Mouse (Mus musculus) granulocyte monocyte progenitor cell, adult 5-6 weeks (primary cell): ENCODE measurements at regions not wholly inside any gene's neighbourhood (a gene's known extent, or its start where the extent isn't known, plus 50 kb on each side); places are given as distances from the start of the nearest gene placed in this dataset.

ENCODE experiments used
- ATAC-seq: replicated peaks from 2 replicates; pipeline ENCODE4 v1.8.0; 2016; ENCODE audit warnings: mild to moderate bottlenecking, moderate TSS enrichment, inconsistent platforms; ENCODE audit not compliant: poor library complexity, severe bottlenecking

GRCm38 (mm10) chr16:30652692-30653091, 53.2 kb downstream of the Fam43a start:
- ATAC-seq = no peak

DNA sequence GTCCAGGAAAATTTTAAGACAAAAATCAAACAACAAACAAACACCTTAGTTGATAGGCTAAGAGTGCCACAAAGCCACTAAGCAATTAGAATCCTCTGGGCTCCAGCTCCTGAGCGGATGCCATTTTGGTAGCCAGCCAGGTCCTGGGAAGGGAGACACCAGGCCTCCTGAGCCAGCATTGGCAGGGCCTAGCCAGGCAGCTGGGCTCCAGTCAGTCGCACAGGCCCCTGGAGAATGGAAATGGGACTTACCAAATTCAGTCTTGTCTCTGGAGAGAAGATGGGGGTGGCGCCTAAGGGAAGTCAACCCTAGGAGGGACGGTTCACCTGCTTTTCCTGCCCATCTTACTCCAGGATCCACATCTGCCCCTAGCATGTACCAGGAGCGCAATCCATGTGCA, 54.3 kb downstream of the Fam43a start:
- no peak for ATAC-seq

GRCm38 (mm10) chr16:30654226-30654625, 54.7 kb downstream of the Fam43a start:
- no peak for ATAC-seq

DNA sequence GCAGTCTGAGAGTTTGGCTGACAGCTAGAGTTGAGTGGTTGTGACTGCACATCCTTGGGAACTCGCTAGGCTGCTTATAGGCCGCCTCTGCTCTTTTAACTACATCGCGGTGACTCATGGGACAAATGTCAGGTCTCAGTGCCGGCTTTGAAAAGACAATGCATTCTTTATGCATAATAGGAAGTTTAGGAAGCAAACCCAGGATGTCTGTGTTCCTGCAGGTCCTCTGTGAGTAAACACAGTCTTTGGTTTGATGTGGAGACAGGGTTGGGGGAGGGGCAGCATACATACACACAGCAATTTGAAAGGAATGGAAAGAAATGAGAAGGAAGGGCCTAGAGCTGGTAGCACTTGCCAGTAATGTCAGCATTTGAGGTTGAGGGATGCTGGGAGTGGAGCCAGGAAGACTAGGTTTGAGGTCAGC, 56.3 kb downstream of the Fam43a start:
- no peak for ATAC-seq

DNA sequence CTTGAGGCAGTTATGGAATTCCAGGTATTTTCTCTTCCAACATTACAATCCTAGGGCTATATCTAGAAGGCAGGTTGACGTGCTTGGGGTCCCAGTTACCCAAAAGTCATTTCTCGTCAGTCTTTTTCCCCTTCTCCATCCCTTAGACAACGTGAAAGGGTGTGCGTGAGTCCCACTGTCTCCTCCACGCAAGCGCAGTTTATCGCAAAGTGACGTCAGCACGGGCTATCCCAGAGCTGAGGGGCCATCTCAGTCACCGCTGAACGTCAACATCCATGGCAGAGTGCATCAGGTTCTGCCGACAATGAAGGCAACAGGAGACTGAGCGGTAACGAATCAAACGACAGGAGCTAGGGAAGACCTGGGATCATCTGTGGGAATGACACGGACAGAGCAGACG, 57.4 kb downstream of the Fam43a start:
- no peak for ATAC-seq

- no peak for ATAC-seq
These were observed 59.4 kb downstream of the Fam43a start for GRCm38 (mm10) chr16:30658921-30659320.

DNA sequence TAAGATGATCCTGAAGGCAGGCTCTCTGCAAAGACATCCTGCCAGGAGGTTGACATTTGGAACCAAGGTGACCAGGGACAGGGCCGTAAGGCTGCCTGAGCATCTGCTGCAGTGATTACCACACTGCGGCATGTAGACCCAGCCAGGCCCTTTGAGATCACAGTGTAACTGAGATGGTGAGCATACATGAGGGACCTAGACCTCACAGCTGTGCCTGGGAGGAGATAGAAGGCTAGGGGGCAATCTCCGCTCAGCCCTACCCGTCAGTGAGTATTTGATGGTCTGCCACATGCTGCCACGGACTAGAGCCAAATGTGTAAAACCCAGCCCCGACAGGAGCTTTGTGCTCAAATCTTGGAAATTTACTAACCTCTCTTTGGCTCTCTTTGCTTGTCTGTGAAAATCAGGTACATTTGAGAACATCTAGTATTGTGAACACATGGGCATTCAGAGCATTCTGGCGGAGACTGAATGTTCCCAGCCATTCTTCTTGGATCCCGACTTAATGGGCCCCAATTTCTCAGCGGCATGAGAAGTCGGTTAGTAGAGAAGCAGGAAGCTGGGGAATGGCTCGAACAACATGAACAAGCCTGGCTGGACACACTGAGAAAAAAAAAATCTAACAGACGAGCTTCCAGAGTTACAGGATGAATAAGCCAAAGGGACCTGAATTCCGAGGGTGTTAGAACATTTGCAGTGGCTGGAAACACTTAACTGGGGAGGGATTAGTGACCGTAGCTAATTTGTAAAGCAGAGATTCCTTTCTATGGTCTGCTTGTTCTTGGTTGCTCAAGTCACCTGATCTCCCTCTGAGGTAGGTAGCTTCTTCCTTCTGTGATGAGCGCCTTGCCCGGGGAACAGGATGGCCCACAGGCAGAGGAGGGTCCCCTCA, 61.8 kb downstream of the Fam43a start:
- ATAC-seq = no peak

DNA sequence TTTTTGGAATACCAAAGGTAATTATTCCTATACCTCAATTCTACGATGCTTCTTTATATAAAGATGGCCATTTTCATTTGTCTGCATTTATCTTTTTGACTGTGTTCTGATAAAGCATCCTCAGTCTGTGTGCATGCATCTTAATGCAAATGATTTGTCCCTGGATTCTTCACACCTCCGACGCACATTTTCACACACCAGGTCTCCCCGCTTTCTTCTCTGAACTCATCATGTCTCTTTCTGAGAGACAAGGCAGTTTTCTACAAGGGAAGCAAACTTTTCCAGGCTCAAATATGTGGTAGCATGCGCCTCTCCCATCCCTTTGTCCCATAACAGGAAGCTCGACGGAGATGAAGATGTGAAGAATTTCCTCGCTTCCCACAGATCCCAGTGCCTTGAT, 63.5 kb downstream of the Fam43a start:
- ATAC-seq = no peak

DNA sequence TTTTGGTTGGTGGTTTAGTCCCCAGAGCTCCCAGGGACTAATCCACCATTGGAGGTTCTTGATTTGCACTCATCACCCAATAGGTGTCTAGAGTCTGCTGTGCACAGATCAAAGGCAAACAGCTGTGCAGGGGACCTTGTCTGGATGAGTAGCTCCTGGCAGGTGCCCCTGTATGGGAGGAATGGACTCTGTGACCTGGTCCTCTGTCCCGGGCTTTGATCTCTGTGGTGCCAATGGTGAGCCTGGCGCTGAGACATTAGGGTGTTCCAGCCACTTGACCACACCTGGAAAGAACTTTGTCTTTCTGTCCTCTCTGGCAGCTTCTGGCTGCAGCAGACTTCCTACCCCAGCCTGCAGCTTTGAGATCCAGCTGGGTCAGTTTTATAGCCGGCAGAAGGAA, 64.4 kb downstream of the Fam43a start:
- no peak for ATAC-seq

DNA sequence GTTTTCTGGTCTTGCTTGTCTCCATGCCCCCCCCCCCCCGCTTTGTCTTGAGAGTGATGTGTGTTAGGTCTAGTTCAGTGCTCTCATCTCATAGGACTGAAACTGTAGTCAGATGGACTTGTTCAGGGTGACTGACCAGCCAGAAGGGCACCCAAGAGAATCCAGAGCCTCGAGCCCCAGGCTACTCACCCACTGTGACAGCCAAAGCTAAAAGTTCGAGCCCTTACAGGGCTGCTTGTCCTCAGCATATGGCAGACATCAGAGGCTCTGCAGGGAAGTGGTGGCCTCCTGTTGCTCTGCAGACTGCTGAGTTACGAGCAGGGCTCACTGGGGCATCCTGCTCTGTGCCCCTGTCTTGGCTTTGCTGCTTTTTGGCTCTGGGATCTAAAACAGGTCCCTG, 64.9 kb downstream of the Fam43a start:
- ATAC-seq = no peak

- ATAC-seq = no peak
These were observed 66.4 kb downstream of the Fam43a start for GRCm38 (mm10) chr16:30665881-30666280.

- ATAC-seq = no peak
These were observed 70.4 kb downstream of the Fam43a start for GRCm38 (mm10) chr16:30669883-30670282.

GRCm38 (mm10) chr16:30671584-30671983, 72.1 kb downstream of the Fam43a start:
- ATAC-seq = no peak

DNA sequence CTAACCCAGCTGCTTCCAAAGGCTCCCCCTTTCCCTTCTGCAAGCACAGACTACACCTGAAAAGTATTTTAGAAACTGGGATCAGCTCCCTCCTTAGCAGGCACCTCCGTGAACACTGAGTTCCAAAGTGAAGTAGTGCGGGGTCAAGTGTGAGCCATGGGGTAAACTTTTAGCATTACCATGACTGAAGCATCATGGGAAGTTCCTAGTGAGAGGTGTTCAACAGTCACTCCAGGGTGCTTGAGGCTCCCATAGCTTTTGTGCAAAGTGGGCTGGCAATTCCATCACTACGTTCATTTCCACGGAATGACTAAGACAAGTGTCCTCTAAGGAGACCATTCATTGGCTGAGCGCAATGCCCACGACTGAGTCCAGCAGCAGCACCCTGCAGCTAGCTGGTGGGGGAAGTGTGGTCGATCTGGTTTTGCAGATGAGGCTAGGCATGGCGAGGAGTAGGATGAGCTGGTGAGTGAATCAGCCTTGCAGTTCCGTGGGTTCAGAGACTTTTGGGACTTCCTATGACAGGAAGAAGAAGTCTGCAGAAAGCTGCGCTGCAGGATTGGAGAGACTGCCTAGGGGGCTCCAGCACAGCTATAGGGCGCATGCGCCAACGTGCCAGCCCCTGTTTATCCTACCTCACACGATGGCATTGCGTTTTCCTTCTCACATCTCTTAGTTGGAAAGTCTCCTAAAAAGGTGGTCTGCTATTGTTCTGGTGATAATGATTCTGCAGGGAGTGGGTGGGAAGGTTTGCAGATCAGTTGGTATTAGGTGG, 73.4 kb downstream of the Fam43a start:
- 0 out of 2 replicates have a peak, but pooled peaks have one; percentile 3 for ATAC-seq

DNA sequence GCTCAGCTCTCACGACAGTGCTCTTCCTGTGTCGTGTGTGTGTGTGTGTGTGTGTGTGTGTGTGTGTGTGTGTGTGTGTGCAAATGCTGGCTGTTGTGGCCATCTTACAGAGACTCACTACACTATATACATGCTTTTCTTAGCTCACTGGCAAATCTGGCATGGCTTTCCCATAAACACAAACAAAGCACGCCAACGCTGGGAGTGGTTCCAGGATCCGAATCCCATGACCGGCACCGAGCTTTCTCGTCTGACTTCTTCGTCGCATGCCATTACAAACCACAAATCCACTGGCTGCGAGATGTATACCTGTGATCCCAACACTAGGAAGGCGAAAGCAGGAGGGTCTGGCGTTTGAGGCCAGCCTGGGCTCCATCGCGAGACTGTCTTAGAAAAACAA, 74.1 kb downstream of the Fam43a start:
- no peak for ATAC-seq

DNA sequence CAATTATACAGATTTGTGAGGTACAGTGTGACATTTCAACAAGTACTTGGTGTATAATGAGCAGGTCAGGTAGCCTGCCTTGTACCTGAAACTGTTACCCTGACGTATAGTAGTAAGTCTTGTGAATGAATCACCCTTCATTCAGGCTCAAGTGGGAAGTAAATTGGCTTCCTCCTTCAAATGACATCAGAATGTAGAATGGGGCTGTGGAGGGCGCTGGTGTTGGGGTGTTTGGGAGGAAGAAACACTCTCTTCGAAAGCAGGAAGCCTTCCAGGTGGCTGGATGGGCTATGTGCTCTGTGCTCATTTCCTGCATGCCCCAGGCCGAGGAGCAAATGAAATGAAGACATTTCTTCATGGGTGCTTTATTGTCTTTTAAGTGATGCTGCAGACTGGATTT, 76.3 kb downstream of the Fam43a start:
- ATAC-seq = peak; percentile 81

- ATAC-seq = no peak
These were observed 77.5 kb downstream of the Fam43a start for GRCm38 (mm10) chr16:30677016-30677415.

DNA sequence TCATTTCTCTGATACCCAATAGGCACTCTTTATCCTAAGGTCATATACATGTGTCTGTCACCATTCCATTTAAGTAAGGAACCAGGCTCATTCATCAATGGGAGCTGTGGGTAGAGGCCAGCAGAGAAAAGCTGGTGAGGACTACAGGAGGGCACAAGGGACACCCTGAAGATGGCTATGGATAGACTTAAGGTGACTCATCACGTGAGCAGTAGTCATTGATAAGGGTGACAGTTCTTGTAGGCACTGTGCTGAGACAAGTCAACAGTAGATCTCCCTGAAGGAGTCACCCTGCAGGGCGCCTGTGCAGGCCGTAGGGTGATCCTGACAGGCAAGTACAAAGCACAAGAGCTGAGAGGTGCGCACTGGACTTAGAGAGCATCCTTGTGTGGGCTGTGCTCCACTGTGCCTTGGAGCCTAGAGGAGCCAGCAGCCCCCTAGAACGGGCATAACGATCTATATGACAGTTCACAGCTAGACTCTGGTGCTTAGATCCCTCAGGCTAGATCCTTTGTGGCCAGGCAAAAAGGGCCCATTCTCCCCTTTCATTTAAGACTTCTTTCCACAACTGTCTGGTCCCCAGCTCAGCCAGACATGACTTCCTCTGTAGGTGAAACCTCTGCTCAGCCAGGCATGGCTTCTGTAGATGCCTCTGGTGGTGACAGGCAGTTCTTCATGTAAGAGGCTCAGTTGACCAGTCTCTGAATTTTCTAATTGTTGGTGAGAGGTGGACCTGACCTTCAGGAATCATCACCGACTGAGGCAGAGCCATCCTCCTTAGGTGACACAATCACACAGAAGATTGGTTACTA, 78.6 kb downstream of the Fam43a start:
- ATAC-seq = no peak

DNA sequence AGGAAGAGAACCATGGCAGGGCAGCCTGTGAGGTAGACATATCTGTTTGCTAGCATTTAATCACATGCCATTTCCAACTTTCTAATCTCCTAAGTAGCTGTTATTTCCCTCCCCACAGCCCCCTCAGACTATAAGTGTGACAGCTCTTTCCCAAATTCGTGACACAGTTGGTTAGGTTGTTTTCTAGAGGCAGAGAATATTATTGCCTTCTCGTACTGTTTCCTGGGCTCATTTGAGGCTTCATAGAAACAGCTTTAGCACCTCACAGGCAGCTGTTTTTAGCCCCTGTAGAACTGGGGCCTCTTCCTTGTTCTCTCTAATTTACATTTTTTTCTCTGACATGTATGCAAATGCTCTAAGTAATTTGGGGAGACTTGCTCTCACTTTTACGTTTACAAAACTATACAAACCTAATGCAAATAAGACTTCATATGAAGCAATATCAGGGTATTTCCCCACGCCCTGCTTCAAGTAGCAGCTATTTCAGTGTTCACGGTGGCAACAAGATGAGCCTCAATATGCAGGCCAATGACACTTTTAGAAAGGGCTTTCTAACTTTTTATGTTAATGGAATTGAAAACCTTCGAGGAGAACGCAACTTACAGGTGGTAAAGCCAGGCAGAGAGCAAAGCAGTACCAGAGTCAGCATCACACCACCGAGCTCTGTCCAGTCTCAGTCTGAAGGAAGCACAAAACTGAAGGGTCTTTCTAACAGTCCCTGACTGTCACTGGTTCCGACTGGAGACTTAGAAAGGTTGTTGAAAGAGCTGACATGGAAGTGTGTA, 79.4 kb downstream of the Fam43a start:
- no peak for ATAC-seq

DNA sequence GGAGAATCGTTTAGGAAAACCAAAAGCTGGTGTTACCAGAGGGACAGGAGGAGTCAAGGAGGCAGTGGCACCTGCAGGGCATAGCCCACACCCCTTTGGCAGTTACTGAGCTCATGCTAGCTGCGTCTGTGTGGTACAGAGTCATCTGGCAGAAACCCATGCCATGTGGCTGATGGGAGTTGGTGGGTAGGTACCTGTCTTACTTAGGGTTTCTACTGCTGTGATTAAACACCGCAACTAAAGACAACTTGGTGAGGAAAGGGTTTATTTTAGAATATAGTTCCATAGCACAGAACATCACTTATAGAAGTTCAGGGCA, 79.9 kb downstream of the Fam43a start:
- ATAC-seq = no peak
